Mouse (Mus musculus) adrenal gland, adult (tissue): ENCODE measurements at regions not wholly inside any gene's neighbourhood (a gene's known extent, or its start where the extent isn't known, plus 50 kb on each side); places are given as distances from the start of the nearest gene placed in this dataset.
A peak's percentile ranks its signal among the peaks of the same experiment; 100 is the strongest.
"Not testable (repeated sequence)": the region's sequence is repeated elsewhere in the genome, so short reads cannot be mapped to it uniquely, and the experiment has no call there.

Experiments used
- DNase-seq, 2 experiments: peaks; one replicate each; pipeline ENCODE4 v3.0.0; 2022 to 2023; ENCODE audit warnings: low spot score in 1 of 2; ENCODE audit not compliant: inconsistent age in 2 of 2

DNA sequence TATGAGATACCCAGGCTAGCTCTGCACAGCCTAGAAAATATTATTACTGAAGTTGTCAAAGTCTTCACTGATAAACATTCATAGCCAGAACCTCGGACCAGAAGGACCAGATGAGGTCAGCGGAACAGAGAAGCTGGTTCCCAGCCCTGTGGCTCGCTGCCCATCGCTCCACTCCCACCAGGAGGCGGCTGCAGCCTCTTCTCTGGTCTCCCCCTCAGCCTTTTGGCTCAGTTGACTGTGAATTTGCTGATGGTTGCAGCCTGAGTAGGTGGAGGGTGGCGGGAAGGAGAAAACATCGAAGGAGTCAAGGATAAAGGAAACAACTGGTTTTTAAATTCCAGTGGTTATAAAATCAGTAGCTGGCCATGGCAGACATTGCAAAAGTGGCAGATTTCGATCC is 221.7 kb upstream of the Klf3 start:
- DNase-seq, result peak in 1 of 2 experiments; percentile 51

- no peak for DNase-seq
Observed at GRCm38 (mm10) chr5:64582031-64582430, 221.2 kb upstream of the Klf3 start.

DNA sequence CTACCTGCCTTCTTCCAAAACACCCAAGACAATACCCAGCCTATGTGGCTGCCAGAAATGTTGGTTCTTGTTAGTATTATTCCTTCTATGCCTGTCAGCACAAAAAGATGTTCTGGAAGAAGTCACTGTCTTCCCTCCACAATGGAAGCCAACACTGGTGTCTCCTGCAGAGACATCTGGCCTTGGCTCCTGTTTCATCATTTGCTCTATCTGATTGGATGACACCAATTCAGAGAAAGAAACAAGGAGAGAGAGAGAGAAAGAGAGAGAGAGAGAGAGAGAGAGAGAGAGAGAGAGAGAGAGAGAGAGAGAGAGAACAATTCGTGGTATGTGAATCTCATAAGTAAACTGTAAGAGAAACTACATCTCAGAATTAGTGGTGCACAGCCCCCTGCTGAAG is 218.9 kb upstream of the Klf3 start:
- DNase-seq, result no peak

DNA sequence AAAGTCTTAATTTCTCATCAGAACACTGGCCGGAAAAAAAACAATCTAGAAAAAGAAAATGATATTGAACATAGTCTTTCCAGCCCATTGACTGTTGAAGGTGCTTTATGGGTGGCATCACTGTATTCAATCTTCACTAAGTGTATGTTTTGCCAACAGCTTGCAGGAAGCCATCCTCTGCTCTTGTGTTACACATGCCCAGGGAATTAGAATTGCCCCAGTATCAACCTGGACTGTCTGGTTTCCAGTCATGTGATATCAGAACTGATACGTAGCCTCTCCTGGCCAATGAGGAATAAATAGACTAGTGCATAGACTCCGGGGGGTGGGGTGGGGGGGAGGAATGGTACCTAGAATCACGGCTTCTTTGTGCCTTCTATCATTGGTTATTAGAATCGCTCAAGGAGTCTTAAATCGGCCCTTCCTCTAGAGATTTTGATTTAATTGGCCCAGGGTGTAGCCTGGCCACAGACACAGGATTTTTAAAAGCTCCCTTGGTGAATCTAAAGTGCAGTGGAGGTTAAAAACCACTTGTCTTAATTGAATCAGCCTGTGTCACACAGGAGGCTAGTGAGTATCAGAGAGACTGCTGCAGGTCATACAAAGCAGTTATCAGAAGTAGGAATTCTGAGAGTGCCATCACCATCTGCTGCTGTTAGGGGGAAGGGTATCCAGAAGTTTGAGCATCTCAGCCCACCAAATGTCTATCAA is 218.0 kb upstream of the Klf3 start:
- DNase-seq, result no peak

DNA sequence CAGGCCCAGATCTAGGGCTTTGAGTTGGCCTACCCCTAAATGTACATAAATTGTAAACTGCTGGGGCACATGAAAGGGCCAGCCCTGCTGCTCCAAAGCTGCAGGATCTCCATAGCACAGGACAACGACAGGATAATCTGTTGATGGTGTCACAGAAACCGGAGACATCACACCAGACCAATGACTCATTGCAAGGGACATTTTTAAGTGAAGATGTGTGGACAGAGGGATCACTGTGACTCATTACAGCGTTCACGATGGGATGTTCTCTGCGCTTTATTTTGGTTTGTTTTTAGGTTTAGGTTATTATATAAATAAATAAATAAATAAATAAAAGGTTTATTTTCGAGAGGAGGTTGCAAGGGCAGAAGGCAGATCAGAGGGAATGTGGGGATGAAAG is 216.9 kb upstream of the Klf3 start:
- no peak for DNase-seq

- DNase-seq, result no peak
Observed at GRCm38 (mm10) chr5:64586933-64587332, 216.3 kb upstream of the Klf3 start.

GRCm38 (mm10) chr5:64587895-64588738 is 215.1 kb upstream of the Klf3 start:
- DNase-seq, result no peak

DNA sequence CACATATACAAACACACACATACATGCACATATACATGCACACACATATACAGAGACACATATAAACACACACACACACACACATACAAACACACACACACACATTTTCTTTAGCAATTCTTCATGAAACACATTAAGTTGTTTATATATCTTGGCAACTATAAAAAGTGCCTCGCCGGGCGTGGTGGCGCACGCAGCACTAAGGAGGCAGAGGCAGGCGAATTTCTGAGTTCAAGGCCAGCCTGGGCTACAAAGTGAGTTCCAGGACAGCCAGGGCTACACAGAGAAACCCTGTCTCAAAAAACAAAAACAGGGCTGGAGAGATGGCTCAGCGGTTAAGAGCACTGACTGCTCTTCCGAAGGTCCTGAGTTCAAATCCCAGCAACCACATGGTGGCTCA is 214.4 kb upstream of the Klf3 start:
- not testable (repeated sequence) for DNase-seq

DNA sequence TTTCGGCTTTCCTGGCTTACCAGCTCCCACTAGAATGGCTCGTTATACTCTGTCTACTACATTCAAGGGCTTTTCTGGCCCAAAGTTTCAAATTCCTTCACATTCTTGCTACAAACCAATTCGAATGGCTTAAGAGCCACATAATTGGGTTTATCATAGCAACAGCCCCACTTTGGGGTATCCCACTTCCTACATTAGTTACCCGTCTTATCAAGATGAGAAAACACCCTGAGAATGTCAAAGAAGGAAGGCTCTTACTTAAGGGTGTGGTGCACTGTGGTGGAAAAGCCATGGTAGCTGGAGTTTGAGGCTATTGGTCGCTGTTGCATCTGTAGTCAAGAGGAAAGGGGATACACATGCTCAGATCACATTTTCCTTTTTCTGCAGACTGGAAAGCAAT is 213.2 kb upstream of the Klf3 start:
- DNase-seq, result no peak

DNA sequence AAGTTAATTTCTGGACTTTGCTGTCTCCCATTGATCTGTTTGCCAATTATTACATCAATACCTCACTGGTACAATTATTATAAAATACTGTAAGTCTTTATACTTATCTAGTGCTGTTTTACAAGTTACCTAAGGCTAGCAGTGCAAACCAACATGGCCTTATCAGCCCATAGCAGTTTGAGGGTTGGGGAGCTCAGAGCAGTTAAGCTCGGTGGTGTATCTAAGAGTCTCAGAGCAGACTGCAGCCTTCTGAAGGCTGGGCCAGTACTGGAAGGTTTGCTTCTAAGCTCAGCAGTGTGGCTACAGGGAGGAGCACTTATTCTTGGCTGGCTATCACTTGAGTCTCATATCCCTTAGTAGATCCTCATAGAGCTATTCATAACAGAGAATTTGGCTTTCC is 212.4 kb upstream of the Klf3 start:
- DNase-seq, result no peak

- DNase-seq, result no peak
Observed at GRCm38 (mm10) chr5:64591792-64592191, 211.4 kb upstream of the Klf3 start.

- DNase-seq, result no peak
Observed at GRCm38 (mm10) chr5:64595220-64595619, 208.0 kb upstream of the Klf3 start.

- DNase-seq, result peak in 1 of 2 experiments; percentile 51
Observed at GRCm38 (mm10) chr5:64595751-64596344, 207.3 kb upstream of the Klf3 start.

DNA sequence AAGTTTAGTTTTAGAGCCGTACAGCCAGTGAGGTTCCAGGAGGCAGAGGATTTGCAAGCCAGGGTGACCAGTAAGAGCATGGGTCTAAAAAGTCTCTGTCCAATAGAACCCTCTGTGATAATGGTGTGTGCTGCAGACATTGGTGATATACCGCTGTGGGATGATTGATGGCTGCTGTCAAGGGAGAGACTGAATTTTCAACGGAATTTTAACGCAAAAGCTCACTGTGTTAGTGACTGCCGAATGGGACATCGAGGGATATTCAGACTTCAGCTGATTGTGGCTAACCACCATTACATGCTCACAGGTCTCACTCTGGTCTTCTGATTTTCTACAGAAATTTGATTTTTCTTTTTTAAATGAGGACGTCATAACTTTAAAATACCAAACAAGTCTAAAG is 206.2 kb upstream of the Klf3 start:
- DNase-seq, result no peak

- no peak for DNase-seq
Observed at GRCm38 (mm10) chr5:64597451-64597850, 205.7 kb upstream of the Klf3 start.

DNA sequence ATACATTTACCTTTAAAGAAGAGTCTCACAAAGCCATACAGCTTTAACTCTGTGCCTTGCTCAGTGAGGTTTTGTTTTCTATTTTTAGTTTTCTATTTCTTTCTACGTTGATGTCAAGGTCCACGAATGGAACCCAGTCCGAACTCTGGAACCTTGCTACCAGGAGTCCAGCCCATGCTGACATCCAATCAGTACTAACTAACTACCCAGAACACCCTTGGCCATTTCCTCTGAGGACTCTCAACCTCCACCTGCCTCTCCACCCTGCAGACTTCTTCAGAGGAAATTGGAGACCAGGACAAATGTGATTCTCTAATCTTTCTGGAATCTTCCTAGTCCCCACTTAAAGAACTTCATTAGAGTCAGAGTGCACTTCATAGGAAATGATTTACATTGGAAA is 204.6 kb upstream of the Klf3 start:
- peak in 1 of 2 experiments; percentile 46 for DNase-seq

- DNase-seq, result no peak
Observed at GRCm38 (mm10) chr5:64599015-64599414, 204.2 kb upstream of the Klf3 start.

GRCm38 (mm10) chr5:64599865-64600288 is 203.3 kb upstream of the Klf3 start:
- DNase-seq, result no peak

GRCm38 (mm10) chr5:64600392-64600791 is 202.8 kb upstream of the Klf3 start:
- DNase-seq, result no peak

- no peak for DNase-seq
Observed at GRCm38 (mm10) chr5:64600811-64601210, 202.4 kb upstream of the Klf3 start.

DNA sequence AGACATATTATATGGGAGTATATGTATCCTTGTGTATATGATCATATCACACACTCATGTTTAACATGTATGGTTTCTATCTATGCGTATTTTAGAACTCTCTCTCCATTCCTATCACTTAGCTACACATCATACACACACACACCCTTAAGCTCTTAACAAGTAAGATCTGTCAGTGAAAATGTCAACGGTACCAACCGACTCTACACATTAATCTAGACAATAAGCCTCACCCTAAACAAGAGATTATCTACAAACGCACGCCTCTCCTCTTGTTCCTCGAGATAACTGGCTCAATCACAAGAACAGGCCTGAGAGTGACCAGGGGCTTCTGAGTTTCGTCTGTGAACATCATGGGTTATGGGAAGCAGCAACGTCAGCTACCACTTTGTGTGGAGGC is 201.9 kb upstream of the Klf3 start:
- no peak for DNase-seq

DNA sequence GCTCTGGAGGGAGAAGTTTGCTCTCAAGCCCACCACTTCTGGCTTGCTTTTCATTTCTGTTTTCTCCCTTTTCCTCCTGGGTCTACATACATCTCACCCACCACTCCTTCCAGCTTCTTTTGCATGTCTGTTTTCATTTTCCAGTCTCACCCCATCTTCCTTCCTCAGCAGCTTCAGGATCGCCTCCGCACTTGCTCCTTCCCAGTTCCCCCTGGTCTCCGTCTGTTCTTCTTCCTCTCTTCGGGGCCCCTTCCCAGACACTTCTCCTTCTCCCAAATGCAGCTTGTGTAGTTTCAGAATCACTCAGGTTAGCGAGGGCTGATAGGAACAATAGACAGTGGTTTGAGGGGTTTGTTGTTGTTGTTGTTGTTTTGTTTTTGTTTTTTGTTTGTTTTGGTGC is 201.4 kb upstream of the Klf3 start:
- DNase-seq, result no peak
